Mouse (Mus musculus) hindlimb bud, embryonic 11.5 days (tissue): ENCODE measurements at regions not wholly inside any gene's neighbourhood (a gene's known extent, or its start where the extent isn't known, plus 50 kb on each side); places are given as distances from the start of the nearest gene placed in this dataset.

Experiments
- DNase-seq: peaks from one replicate; pipeline ENCODE4 v3.0.0-alpha.2; 2012; ENCODE audit warnings: low read depth, low spot score; ENCODE audit errors: extremely low spot score

GRCm38 (mm10) chr12:6211266-6211665 lies 835.8 kb upstream of the Klhl29 start:
- no peak for DNase-seq

DNA sequence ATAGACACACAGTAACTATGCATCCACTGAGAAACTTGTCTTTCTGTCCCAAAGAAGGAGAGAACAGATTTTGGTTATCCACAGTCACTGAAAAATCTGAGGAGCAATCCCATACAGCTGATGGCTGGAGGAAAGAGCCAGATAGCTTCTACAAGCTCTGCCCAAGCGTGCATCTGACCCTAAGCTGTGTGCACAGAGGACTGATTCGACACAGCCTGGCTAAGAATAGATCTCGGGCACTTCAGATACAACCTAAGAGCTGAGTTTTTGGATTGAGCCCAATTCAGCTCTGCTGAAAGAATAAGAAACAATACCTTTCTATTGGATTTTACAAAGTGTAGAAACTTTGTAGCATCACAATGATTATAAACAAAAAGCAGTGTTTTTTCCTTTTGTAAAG lies 813.8 kb upstream of the Klhl29 start:
- no peak for DNase-seq

GRCm38 (mm10) chr12:6168795-6169194 lies 793.3 kb upstream of the Klhl29 start:
- DNase-seq, result no peak

- no peak for DNase-seq
Measured at GRCm38 (mm10) chr12:6154287-6154686, 778.8 kb upstream of the Klhl29 start.

GRCm38 (mm10) chr12:6151476-6151875 lies 776.0 kb upstream of the Klhl29 start:
- no peak for DNase-seq

- DNase-seq, result no peak
Measured at GRCm38 (mm10) chr12:6132451-6132850, 757.0 kb upstream of the Klhl29 start.

- DNase-seq, result no peak
Measured at GRCm38 (mm10) chr12:6119557-6119956, 744.1 kb upstream of the Klhl29 start.

GRCm38 (mm10) chr12:6115254-6115653 lies 739.8 kb upstream of the Klhl29 start:
- no peak for DNase-seq

DNA sequence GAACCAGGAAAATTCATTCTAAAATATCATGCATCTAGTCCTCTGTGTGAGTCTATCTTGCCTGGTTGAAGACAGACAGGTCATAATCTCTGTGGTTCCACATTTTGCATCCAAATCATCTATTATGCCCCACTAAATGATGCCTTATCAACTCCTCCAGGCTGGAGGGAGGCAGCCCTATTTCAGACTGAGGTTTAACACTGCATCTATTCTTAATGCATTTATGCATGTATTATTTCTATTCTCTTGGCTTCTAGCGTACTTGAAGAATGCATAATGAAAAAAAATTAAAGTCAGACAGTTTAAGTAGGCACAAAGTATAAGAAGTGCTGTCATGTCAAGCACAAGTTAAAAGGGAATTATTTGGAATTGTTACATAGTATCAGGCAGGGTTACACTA lies 721.8 kb upstream of the Klhl29 start:
- no peak for DNase-seq

DNA sequence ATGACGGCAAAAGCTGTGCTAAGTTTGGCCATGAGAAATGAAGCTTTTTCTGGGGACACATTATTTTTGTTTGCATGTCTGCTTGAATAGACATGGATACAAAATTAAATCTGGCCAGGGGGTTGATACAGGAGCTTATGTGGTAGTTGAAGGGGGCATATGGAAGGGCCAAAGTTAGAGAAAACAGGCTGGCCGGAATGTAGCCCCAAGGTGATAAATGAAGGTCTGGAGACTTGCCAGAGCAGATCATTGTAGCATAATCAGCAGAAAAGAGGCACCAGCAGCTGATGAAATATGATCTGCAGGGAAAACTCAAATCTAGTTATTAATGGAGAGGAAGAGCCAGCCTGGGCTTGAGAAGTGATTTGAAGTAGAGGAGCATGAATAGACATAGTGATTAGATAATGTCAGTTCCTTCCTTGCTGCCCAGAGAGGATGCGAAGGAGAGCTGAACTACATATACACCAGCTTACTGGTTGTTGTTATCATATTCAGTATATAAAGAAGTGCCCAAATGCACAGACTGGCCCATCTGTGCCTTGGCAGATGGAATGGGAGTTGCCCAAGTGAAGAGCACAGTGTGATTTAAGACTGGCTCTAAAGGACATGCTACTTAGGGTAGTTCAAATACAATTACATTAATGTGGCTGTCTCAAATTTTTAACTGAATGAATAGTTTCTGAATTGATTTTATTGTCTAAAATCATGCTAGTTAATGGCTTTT lies 712.3 kb upstream of the Klhl29 start:
- no peak for DNase-seq

DNA sequence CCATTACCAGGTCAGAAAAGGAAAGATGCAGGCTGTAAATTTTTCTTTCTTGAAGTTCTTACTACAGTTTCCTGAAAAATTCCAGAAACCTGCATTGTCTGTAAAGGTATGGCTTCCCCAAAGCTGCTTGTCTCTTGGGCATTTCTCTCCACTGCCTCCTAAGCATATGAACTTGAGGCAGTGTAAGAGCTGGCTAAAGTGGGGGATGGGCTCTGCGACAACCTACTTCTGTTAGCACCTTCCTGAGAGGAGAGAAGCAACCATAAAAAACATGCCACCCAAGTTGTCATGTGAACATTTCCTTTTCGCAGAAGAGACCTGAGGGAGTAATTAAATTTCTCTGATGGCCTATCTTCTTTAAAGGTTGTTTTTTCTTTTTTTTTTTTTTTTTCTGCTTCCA lies 711.6 kb upstream of the Klhl29 start:
- peak; percentile 8 for DNase-seq

GRCm38 (mm10) chr12:6046866-6047689 lies 671.6 kb upstream of the Klhl29 start:
- no peak for DNase-seq

DNA sequence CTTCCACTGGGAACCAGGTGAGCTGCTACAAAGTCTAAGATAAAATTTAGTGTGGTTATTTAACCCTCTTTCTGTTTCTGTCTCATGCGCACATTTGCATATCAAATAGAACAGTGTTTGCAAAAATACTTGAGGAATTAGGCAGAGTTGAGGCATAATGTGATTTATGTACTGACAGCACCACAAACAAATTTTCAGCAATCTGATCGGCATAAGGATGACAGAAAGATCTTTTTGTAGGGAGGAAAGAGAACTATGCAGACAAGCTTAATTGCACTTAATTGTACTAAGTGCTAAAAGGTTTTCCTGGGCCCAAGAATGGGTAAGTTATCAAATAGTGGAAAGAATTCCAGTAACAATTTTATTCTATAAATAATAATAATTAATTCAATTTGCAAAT lies 670.6 kb upstream of the Klhl29 start:
- DNase-seq, result no peak

- peak; percentile 8 for DNase-seq
Measured at GRCm38 (mm10) chr12:6042326-6042725, 666.8 kb upstream of the Klhl29 start.

DNA sequence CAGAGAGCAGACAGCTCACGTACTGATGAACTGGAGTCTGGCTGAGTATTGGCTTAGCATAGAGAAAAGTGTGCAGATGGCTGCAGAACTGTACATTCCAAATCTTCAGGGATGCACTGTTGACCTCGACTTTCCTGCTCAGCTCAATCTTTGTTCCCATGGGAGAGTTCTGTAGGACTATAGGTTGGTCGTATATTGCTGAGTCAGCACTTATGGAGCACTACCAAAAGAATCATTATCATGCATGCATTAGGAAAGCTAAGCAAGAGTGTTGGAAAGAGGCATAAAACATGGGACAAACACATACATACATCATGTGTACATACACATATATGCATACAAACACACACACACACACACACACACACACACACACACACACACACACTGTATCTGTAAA lies 648.6 kb upstream of the Klhl29 start:
- no peak for DNase-seq

DNA sequence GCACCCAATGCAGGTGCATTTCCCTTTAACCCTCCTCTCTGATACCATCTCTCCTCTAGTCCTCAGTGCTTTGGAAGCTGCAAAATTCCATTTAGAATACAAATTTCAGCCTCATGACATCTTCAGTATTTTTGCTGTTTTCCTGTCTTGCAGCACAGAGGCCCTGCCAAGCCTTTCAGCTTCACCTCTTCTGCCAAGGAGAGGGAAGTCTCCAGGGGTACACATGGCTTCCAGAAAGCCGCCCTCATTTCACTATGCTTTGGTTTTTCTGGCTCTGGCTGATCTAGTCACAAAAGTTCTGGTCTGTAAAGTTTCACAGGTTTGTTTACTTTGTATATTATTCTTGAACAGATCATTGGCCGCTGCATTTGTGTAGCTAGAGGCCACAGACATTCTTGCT lies 647.0 kb upstream of the Klhl29 start:
- no peak for DNase-seq

DNA sequence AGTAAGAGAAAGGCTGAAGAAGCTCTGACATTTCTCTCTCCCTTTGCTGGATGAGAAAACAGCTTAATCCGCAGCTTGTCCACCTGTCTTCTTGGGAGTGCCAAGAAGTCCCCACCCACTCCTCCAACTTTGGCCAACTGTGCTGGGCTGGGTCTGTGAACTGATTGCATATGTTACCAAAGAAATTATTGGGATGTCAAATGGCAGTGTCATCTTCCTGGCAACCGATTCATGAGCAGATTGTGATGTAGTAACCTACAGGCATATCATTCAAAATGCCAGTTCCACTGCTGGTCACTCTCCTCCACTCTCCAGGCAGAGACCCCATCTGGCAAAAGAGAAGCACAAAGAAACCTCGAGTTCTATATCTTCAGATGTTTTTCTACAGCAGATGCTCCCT lies 625.5 kb upstream of the Klhl29 start:
- DNase-seq, result no peak

GRCm38 (mm10) chr12:5997366-5997765 lies 621.9 kb upstream of the Klhl29 start:
- no peak for DNase-seq

- no peak for DNase-seq
Measured at GRCm38 (mm10) chr12:5996672-5997071, 621.2 kb upstream of the Klhl29 start.

- peak; percentile 1 for DNase-seq
Measured at GRCm38 (mm10) chr12:5983937-5984610, 608.6 kb upstream of the Klhl29 start.

GRCm38 (mm10) chr12:5982096-5982495 lies 606.6 kb upstream of the Klhl29 start:
- no peak for DNase-seq

- no peak for DNase-seq
Measured at GRCm38 (mm10) chr12:5975926-5976325, 600.4 kb upstream of the Klhl29 start.
